Mouse (Mus musculus) cerebellum, adult 2 months (tissue): ENCODE measurements around the gene 4930556J24Rik.

Experiments used
- CTCF ChIP-seq: fragments of 200-500 bp; IDR thresholded peaks from 2 replicates; pipeline ENCODE4 v1.5.1; 2011; ENCODE audit warnings: low read depth, mild to moderate bottlenecking, control low read depth, low read length, moderate library complexity, borderline replicate concordance; ENCODE audit not compliant: insufficient read depth
- POLR2A ChIP-seq: fragments of 200-500 bp; IDR thresholded peaks from 2 replicates; pipeline ENCODE4 v1.6.1; 2011; ENCODE audit warnings: low read length, control low read depth, borderline replicate concordance; ENCODE audit not compliant: insufficient read depth

DNA sequence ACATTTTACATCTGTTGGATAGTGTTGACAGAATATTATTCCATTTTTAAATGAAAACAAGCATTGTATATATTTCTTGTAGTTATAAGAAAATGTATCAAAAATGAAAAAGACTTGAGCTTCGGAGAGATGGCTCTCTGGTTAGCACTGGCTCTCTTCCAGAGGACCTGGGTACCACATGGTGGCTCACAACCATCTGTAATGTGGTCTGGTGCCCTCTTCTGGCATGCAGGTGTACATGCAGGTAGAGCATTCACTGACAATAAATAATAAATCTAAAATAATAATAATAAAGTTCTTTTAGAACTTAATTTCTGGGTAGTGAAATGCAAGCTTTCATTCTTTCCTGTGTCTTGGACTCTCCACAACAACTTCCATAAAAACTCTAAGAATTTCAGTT lies 57.8 kb downstream of the 4930556J24Rik start:
- TF ChIP-seq CTCF = peak; percentile 63; the same call in 1 of the 2 replicates
- TF ChIP-seq POLR2A = no peak
